Mouse (Mus musculus) myocyte (in vitro differentiated cells): ENCODE results near the gene Cyp2b10. TPM values are rescaled to one million over a fixed set of nuclear protein-coding genes. Genes with fewer than 3 reads are reported as not detected.
A peak's percentile ranks its signal among the peaks of the same experiment; 100 is the strongest.

ENCODE experiments used
- H3K27me3 ChIP-seq: one replicate; pipeline ENCODE4 v1.6.1; 2011; ENCODE audit not compliant: control insufficient read depth, insufficient read depth, insufficient read length
- H3K36me3 ChIP-seq: one replicate; pipeline ENCODE4 v1.6.1; 2011; ENCODE audit not compliant: control insufficient read depth, insufficient read depth
- H3K4me2 ChIP-seq: one replicate; pipeline ENCODE4 v1.6.1; 2011; ENCODE audit warnings: low read depth, control low read depth
- H3K4me3 ChIP-seq: one replicate; pipeline ENCODE4 v1.5.1; 2011; ENCODE audit warnings: mild to moderate bottlenecking, control low read depth, moderate library complexity
- H3K79me2 ChIP-seq: one replicate; pipeline ENCODE4 v1.6.1; 2011; ENCODE audit not compliant: control insufficient read depth, insufficient read depth
- H3ac ChIP-seq: one replicate; pipeline ENCODE4 v1.6.1; 2011; ENCODE audit not compliant: control insufficient read depth, insufficient read length
- CEBPB ChIP-seq: IDR thresholded peaks from 2 replicates; pipeline ENCODE4 v1.6.1; 2011; ENCODE audit warnings: mild to moderate bottlenecking, moderate library complexity; ENCODE audit not compliant: poor library complexity, insufficient read depth, severe bottlenecking
- E2F4 ChIP-seq: IDR thresholded peaks from one replicate; pipeline ENCODE4 v1.6.1; 2011; ENCODE audit warnings: mild to moderate bottlenecking, control low read depth, moderate library complexity; ENCODE audit not compliant: insufficient read depth
- MAX ChIP-seq: IDR thresholded peaks from one replicate; pipeline ENCODE4 v1.6.1; 2011; ENCODE audit warnings: low read depth, mild to moderate bottlenecking, control low read depth
- MYOD1 ChIP-seq, 3 experiments: IDR thresholded peaks; one replicate each; pipeline ENCODE4 v1.6.1; 2011; ENCODE audit warnings: control low read depth in 2 of 3, low read depth in 2 of 3, mild to moderate bottlenecking in 2 of 3, moderate library complexity in 1 of 3; ENCODE audit not compliant: insufficient read length in 2 of 3, control insufficient read depth in 1 of 3
- MYOG ChIP-seq, 3 experiments: IDR thresholded peaks; one replicate each; pipeline ENCODE4 v1.6.1; 2011; ENCODE audit warnings: control low read depth in 2 of 3, low read depth in 2 of 3, mild to moderate bottlenecking in 2 of 3; ENCODE audit not compliant: insufficient read length in 2 of 3, control insufficient read depth in 1 of 3, insufficient read depth in 1 of 3
- POLR2A ChIP-seq: IDR thresholded peaks from one replicate; pipeline ENCODE4 v1.6.1; 2011; ENCODE audit warnings: low read depth, mild to moderate bottlenecking, control low read depth, moderate library complexity; ENCODE audit not compliant: insufficient read length
- POLR2AphosphoS2 ChIP-seq: IDR thresholded peaks from one replicate; pipeline ENCODE4 v1.6.1; 2011; ENCODE audit warnings: low read depth, control low read depth; ENCODE audit not compliant: insufficient read length
- REST ChIP-seq: IDR thresholded peaks from one replicate; pipeline ENCODE4 v1.6.1; 2011; ENCODE audit warnings: mild to moderate bottlenecking, control low read depth, moderate library complexity; ENCODE audit not compliant: insufficient read depth, insufficient read length
- SRF ChIP-seq: IDR thresholded peaks from one replicate; pipeline ENCODE4 v1.6.1; 2011; ENCODE audit warnings: low read depth; ENCODE audit not compliant: control insufficient read depth, insufficient read length
- TCF12 ChIP-seq: IDR thresholded peaks from one replicate; pipeline ENCODE4 v1.6.1; 2011; ENCODE audit warnings: mild to moderate bottlenecking, control low read depth; ENCODE audit not compliant: poor library complexity, insufficient read depth, severe bottlenecking
- TCF3 ChIP-seq: IDR thresholded peaks from one replicate; pipeline ENCODE4 v1.6.1; 2011; ENCODE audit warnings: low read depth, control low read depth; ENCODE audit not compliant: insufficient read length
- USF1 ChIP-seq: IDR thresholded peaks from one replicate; pipeline ENCODE4 v1.6.1; 2011; ENCODE audit warnings: low read depth, mild to moderate bottlenecking, control low read depth, moderate library complexity
- polyA plus RNA-seq: library from polyadenylated mRNA; unstranded; fragments of >200 nt; fragmentation: generic; extraction: Trizol; gene quantifications from one replicate; pipeline ENCODE4 v1.2.1, GENCODE M21; 2012; ENCODE audit warnings: missing spikeins

The Cyp2b10 gene
- polyA plus RNA-seq = 0.02 TPM

DNA sequence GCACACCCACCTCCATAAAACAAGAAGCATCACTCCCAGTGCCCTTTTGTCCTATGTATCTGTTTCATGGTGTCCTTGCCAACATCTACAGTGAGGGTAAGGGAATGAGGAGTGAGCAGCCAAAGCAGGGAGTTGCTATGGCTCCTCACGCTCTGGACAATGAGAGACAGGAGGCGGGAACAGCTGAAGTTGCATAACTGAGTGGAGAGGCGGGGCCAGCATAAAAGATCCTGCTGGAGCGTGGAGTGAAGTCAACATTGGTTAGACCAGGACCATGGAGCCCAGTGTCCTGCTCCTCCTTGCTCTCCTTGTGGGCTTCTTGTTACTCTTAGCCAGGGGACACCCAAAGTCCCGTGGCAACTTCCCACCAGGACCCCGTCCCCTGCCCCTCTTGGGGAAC lies at the start of gene Cyp2b10:
Gene Cyp2b10, plus strand, starts transcription at position 210 of the 400 bp plus-strand sequence.
- TF ChIP-seq SRF (no peak), MYOG (IDR thresholded peaks at IDR 0.05; ENCODE audit: control insufficient read depth in 1 of 3, insufficient read depth in 1 of 3, insufficient read length in 2 of 3, low read depth in 2 of 3) (no peak), TCF12 (no peak)

DNA sequence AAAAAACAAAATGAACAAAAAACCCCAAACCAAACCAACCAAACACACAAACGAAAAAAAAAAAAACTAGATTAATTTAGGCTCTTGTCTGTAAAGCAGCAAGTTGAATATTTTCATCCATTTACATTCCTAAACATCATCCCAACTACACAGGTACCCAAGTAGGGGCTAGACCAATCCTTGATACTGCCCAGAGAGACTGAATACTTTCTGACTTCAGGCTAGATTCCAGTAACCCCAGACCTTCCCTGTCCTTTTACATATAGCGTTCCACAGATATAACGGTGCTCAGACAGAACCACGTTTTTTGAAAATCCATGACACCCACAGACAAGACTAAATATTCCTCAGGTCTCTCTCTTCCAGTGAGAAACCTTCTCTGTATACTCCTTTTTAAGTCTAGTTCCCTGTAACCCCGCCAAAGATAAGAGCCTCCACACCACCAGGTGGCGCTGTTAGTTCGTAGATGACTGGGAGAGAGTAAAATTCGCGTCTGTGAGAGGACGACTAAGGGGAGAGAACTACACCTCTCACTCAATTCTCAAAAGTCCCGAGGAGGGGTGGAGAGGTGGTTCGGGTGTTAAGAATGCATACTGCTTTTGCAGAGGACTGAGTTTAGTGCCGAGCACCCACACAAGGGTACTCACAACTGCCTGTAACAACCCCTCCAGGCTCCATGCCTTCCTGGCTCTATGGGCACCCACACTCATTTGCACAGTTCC lies 49.5 kb upstream of the Cyp2b10 start:
- Histone ChIP-seq H3K4me2 (peak overlapping the region; percentile 61), H3K36me3 (no peaks in the 10 kb centered on the region), H3K27me3 (no peaks in the 10 kb centered on the region), H3ac (no peak overlapping the region), H3K79me2 (no peaks in the 10 kb centered on the region), H3K4me3 (no peak overlapping the region)
- TF ChIP-seq POLR2AphosphoS2 (no peak), MYOD1 (IDR thresholded peaks at IDR 0.05; ENCODE audit: control insufficient read depth in 1 of 3, insufficient read length in 2 of 3, low read depth in 2 of 3) (no peak), MYOG (IDR thresholded peaks at IDR 0.05; ENCODE audit: control insufficient read depth in 1 of 3, insufficient read depth in 1 of 3, insufficient read length in 2 of 3, low read depth in 2 of 3) (no peak), E2F4 (no peak), CEBPB (no peak), USF1 (no peak), MAX (no peak), POLR2A (no peak), TCF3 (no peak), TCF12 (no peak), SRF (no peak), REST (no peak)

More for the DNA sequence above, at the start of gene Cyp2b10:
- Histone ChIP-seq H3K36me3 (no peaks in the 10 kb centered on the region), H3ac (no peak within 1 kb of the TSS), H3K4me2 (no peak within 1 kb of the TSS), H3K4me3 (no peak within 1 kb of the TSS), H3K79me2 (no peaks in the 10 kb centered on the region), H3K27me3 (no peaks in the 10 kb centered on the region)

DNA sequence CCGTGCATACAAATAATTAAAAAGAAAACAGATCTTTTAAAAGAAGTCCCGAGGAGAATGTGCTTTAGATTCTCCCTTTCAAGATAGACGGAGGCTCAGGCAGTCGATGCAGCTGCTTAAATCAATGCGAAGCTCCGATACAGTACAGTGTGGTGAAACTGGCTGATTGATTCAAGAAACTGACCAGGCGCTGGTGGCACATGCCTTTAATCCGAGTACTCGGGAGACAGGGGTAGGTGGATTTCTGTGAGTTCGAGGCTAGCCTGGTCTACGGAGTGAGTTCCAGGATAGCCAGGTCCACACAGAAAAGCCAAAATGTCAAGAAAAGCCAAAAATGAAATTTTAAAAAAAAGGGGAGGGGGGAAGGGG lies 49.0 kb upstream of the Cyp2b10 start:
- no peak overlapping the region for H3ac ChIP-seq
- no peak for TF ChIP-seq MAX
- no peak for TF ChIP-seq SRF
- no peak for TF ChIP-seq TCF12
- TF ChIP-seq USF1 = no peak
- TF ChIP-seq POLR2A = no peak
- TF ChIP-seq MYOG (IDR thresholded peaks at IDR 0.05; ENCODE audit: control insufficient read depth in 1 of 3, insufficient read depth in 1 of 3, insufficient read length in 2 of 3, low read depth in 2 of 3) = no peak
- no peak for TF ChIP-seq E2F4
- TF ChIP-seq TCF3 = no peak
- no peak for TF ChIP-seq REST
- no peak for TF ChIP-seq POLR2AphosphoS2
- TF ChIP-seq MYOD1 (IDR thresholded peaks at IDR 0.05; ENCODE audit: control insufficient read depth in 1 of 3, insufficient read length in 2 of 3, low read depth in 2 of 3) = no peak
- no peak for TF ChIP-seq CEBPB

DNA sequence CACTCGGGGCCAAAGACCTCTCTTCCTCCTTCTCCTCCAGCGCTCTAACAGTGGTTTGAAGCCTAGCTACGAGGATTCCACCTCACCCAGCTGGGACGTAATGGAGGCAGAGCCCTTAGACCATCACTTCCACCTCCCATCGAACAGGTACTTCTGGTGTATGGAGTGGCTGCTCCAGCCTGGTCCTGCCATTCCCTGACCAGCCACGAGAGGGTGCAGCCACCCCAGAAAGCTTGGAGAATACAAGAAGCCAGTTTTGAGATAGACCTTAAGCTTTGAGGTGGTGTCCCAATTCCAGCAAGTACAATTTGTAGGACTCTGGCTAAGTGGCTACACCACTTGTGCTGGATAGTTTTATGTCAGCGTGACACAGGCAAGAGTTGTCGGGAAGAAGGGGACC lies 42.3 kb upstream of the Cyp2b10 start:
- TF ChIP-seq POLR2AphosphoS2 (no peak), TCF12 (no peak), POLR2A (no peak), MYOG (IDR thresholded peaks at IDR 0.05; ENCODE audit: control insufficient read depth in 1 of 3, insufficient read depth in 1 of 3, insufficient read length in 2 of 3, low read depth in 2 of 3) (no peak), MAX (no peak), REST (no peak), MYOD1 (IDR thresholded peaks at IDR 0.05; ENCODE audit: control insufficient read depth in 1 of 3, insufficient read length in 2 of 3, low read depth in 2 of 3) (no peak), E2F4 (no peak), TCF3 (no peak), USF1 (no peak), SRF (no peak), CEBPB (no peak)

More for the DNA sequence above, 49.0 kb upstream of the Cyp2b10 start:
- Histone ChIP-seq H3K4me2 (peak overlapping the region; percentile 61), H3K79me2 (no peaks in the 10 kb centered on the region), H3K36me3 (no peaks in the 10 kb centered on the region), H3K27me3 (no peaks in the 10 kb centered on the region), H3K4me3 (no peak overlapping the region)

More for the DNA sequence above, 42.3 kb upstream of the Cyp2b10 start:
- no peaks in the 10 kb centered on the region for H3K79me2 ChIP-seq
- no peak overlapping the region for H3K4me3 ChIP-seq
- no peaks in the 10 kb centered on the region for H3K27me3 ChIP-seq
- no peak overlapping the region for H3ac ChIP-seq
- no peak overlapping the region for H3K4me2 ChIP-seq
- no peaks in the 10 kb centered on the region for H3K36me3 ChIP-seq
